Mouse (Mus musculus) layer of hippocampus, adult 8-10 months (tissue): ENCODE data around the gene Cers3. TPM values are rescaled to one million over a fixed set of nuclear protein-coding genes. Genes with fewer than 3 reads are reported as not detected.

Source experiments
- DNase-seq, 2 experiments: peaks; one replicate each; pipeline ENCODE4 v3.0.0; 2022; ENCODE audit warnings: low spot score in 2 of 2
- total RNA-seq, 4 experiments: library from RNA; stranded (reverse); gene quantifications; 2 replicates each; pipeline ENCODE4 v1.2.4; 2022

Cers3 gene
- total RNA-seq, result under 1 TPM; 0.18 to 0.52 (median 0.32) TPM

GRCm38 (mm10) chr7:66743377-66743781 is at the start of gene Cers3:
Cers3 (plus strand) TSS chr7:66743504.
- no peak for DNase-seq

- no peak for DNase-seq
Observed at GRCm38 (mm10) chr7:66694467-66694866, 48.8 kb upstream of the Cers3 start.

- DNase-seq, result no peak
Observed at GRCm38 (mm10) chr7:66702721-66703120, 40.6 kb upstream of the Cers3 start.

- DNase-seq, result no peak
Observed at GRCm38 (mm10) chr7:66704631-66705030, 38.7 kb upstream of the Cers3 start.

GRCm38 (mm10) chr7:66711166-66711565 is 32.1 kb upstream of the Cers3 start:
- DNase-seq, result no peak

- no peak for DNase-seq
Observed at GRCm38 (mm10) chr7:66724514-66724913, 18.8 kb upstream of the Cers3 start.

GRCm38 (mm10) chr7:66724954-66725353 is 18.4 kb upstream of the Cers3 start:
- DNase-seq, result no peak

GRCm38 (mm10) chr7:66728072-66728471 is 15.2 kb upstream of the Cers3 start:
- no peak for DNase-seq

GRCm38 (mm10) chr7:66729232-66729631 is 14.1 kb upstream of the Cers3 start:
- no peak for DNase-seq

- no peak for DNase-seq
Observed at GRCm38 (mm10) chr7:66733431-66733830, 9.9 kb upstream of the Cers3 start.

- no peak for DNase-seq
Observed at GRCm38 (mm10) chr7:66733882-66734281, 9.4 kb upstream of the Cers3 start.

GRCm38 (mm10) chr7:66734466-66734865 is 8.8 kb upstream of the Cers3 start:
- no peak for DNase-seq

GRCm38 (mm10) chr7:66734993-66735392 is 8.3 kb upstream of the Cers3 start:
- DNase-seq, result no peak

- no peak for DNase-seq
Observed at GRCm38 (mm10) chr7:66737418-66737817, 5.9 kb upstream of the Cers3 start.

- DNase-seq, result no peak
Observed at GRCm38 (mm10) chr7:66741008-66741407, 2.3 kb upstream of the Cers3 start.

- no peak for DNase-seq
Observed at GRCm38 (mm10) chr7:66741412-66741811, 1.9 kb upstream of the Cers3 start.

GRCm38 (mm10) chr7:66746972-66747371 is 3.7 kb downstream of the Cers3 start:
- no peak for DNase-seq

- no peak for DNase-seq
Observed at GRCm38 (mm10) chr7:66749998-66750397, 6.7 kb downstream of the Cers3 start.

GRCm38 (mm10) chr7:66753816-66754215 is 10.5 kb downstream of the Cers3 start:
- no peak for DNase-seq

- DNase-seq, result no peak
Observed at GRCm38 (mm10) chr7:66755611-66756010, 12.3 kb downstream of the Cers3 start.

- DNase-seq, result no peak
Observed at GRCm38 (mm10) chr7:66769902-66770301, 26.6 kb downstream of the Cers3 start.

GRCm38 (mm10) chr7:66770706-66771105 is 27.4 kb downstream of the Cers3 start:
- DNase-seq, result no peak

GRCm38 (mm10) chr7:66771252-66771651 is 27.9 kb downstream of the Cers3 start:
- DNase-seq, result no peak

- peak in 1 of 2 experiments; percentile 22 for DNase-seq
Observed at GRCm38 (mm10) chr7:66779411-66779810, 36.1 kb downstream of the Cers3 start.
